Mouse (Mus musculus): ENCODE results near the gene Nubp1. TPM values are rescaled to one million over a fixed set of nuclear protein-coding genes. Genes with fewer than 3 reads are reported as not detected.

Gene Nubp1
- polyA plus RNA-seq, 1 experiment from 2014 or later = 54.1 TPM

- no peak overlapping the region for H3K4me3 ChIP-seq
- H3K27ac ChIP-seq = no peak overlapping the region
- 71% methylated on average over 3 of the region's 3 CpGs for WGBS
- no peaks in the 10 kb centered on the region for H3K9me3 ChIP-seq
- H3K36me3 ChIP-seq (replicated peaks) = no peaks in the 10 kb centered on the region
- no peak overlapping the region for H3K4me2 ChIP-seq
- no peak overlapping the region for H3K9ac ChIP-seq
- H3K27me3 ChIP-seq (replicated peaks) = no peaks in the 10 kb centered on the region
- ATAC-seq (replicated peaks) = no peak
- no peaks in the 10 kb centered on the region for H3K4me1 ChIP-seq
These were observed 27.2 kb upstream of the Nubp1 start for GRCm38 (mm10) chr16:10384544-10384943.

DNA sequence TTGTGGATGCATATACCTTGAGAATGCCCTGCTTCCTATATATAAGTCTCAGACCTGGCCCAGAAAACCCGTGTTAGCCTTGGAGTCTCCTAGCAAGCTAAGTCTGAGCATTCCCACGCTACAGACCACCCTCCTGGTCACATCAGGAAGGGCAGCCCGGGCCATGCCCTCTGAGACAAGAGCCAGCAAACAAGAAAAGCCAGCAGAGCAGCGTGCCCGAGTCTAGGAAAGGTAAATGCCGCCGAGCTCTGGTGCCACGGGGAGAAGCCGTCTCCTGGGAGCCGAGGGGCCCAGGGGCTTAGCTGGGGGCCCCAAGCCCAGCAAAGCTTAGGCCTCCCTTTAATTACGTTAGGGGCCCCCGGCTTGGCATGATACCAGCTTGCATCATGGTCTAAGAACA lies 26.5 kb upstream of the Nubp1 start:
- no peaks in the 10 kb centered on the region for H3K36me3 ChIP-seq (replicated peaks)
- no peak overlapping the region for H3K4me2 ChIP-seq
- ATAC-seq (replicated peaks) = no peak
- H3K4me1 ChIP-seq = no peaks in the 10 kb centered on the region
- H3K27ac ChIP-seq = no peak overlapping the region
- WGBS = 77% methylated on average over 12 of the region's 12 CpGs
- H3K9ac ChIP-seq = no peak overlapping the region
- no peak overlapping the region for H3K4me3 ChIP-seq
- H3K9me3 ChIP-seq = no peaks in the 10 kb centered on the region
- H3K27me3 ChIP-seq (replicated peaks) = no peaks in the 10 kb centered on the region

DNA sequence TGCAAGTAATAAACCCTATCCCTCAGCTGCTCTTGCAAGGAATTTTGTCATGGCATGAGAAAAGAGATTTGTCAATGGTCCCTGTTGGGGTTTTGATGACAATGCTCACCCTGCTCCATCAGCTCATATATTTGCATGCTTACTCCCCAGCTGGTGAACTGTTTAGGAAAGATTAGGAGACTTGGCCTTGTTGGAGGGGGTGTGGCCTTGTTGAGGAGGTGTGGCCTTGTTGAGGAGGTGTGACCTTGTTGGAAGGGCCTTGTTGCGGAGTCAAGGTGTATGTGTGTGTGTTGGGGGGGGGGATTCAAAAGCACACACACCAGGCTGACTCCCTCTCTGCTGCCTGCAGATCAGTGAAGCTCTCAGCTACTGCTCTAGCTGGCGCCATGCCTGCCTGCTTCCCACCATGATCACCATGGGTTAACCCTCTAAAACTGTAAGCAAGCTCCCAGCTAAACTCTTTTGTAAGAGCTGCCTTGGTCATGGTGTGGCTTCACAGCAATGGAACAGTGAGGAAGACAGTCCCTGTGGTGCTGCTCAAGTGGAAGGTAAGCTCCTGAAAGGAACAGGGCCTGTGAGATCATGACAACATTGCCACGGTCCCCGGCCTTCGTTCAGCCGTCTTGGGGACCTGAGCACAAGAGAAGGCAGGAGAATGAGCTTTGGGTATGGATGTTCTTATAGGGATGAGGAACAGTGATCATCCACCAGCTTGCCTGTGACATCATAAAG lies 22.9 kb upstream of the Nubp1 start:
- Histone ChIP-seq H3K4me1 (no peaks in the 10 kb centered on the region), H3K36me3 (replicated peaks) (no peaks in the 10 kb centered on the region), H3K27me3 (replicated peaks) (no peaks in the 10 kb centered on the region), H3K27ac (no peak overlapping the region), H3K9ac (no peak overlapping the region), H3K9me3 (no peaks in the 10 kb centered on the region), H3K4me3 (no peak overlapping the region), H3K4me2 (no peak overlapping the region)
- ATAC-seq (replicated peaks) = no peak
- WGBS = 91% methylated on average over 6 of the region's 6 CpGs

GRCm38 (mm10) chr16:10392587-10392986 lies 19.2 kb upstream of the Nubp1 start:
- no peaks in the 10 kb centered on the region for H3K36me3 ChIP-seq (replicated peaks)
- 89% methylated on average over 9 of the region's 9 CpGs for WGBS
- ATAC-seq (replicated peaks) = no peak
- peaks cover 9% of the 10 kb centered on the region; the same call in 1 of the 2 replicates for H3K4me1 ChIP-seq
- no peak overlapping the region for H3K9ac ChIP-seq
- no peaks in the 10 kb centered on the region for H3K9me3 ChIP-seq
- H3K27me3 ChIP-seq (replicated peaks) = no peaks in the 10 kb centered on the region; the same call in 1 of the 2 replicates
- no peak overlapping the region for H3K4me3 ChIP-seq
- no peak overlapping the region for H3K4me2 ChIP-seq
- no peak overlapping the region for H3K27ac ChIP-seq

GRCm38 (mm10) chr16:10394699-10395540 lies 16.8 kb upstream of the Nubp1 start, which contains the start of gene Tekt5:
Gene Tekt5, minus strand, starts transcription at chr16:10395490.
- 8% methylated on average over 37 of the region's 37 CpGs for WGBS
- H3K27ac ChIP-seq = 0 out of 2 replicates have a peak within 1 kb of the TSS, but pooled peaks have one; percentile 26

DNA sequence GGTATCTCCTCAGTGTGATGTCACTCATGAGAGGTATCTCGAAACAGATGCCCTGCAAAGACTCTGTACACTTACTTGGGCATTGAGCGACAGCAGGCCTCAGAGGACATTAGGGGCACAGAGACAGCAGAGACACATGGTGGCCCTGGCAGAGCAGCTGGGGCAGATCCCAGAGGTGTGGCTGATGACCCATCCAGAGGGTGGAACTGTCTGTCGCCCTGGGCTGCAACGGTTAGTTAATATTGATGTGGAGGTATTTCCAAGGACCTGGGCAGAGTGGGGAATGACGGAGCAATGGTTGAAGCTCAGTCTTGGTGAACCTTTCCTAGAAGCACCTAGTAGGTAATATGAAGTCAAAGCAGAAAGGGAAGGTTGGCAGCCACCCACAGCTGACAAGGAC lies 13.0 kb upstream of the Nubp1 start:
- Histone ChIP-seq H3K9ac (no peak overlapping the region), H3K27ac (no peak overlapping the region), H3K9me3 (no peaks in the 10 kb centered on the region), H3K4me1 (peaks cover 9% of the 10 kb centered on the region; the same call in 1 of the 2 replicates), H3K4me3 (no peak overlapping the region), H3K27me3 (replicated peaks) (no peaks in the 10 kb centered on the region; the same call in 1 of the 2 replicates), H3K36me3 (replicated peaks) (no peaks in the 10 kb centered on the region), H3K4me2 (no peak overlapping the region)
- 72% methylated on average over 5 of the region's 5 CpGs for WGBS
- no peak for ATAC-seq (replicated peaks)

More at GRCm38 (mm10) chr16:10394699-10395540, 16.8 kb upstream of the Nubp1 start, which contains the start of gene Tekt5:
- H3K27me3 ChIP-seq (replicated peaks) = no peaks in the 10 kb centered on the region; the same call in 1 of the 2 replicates
- peaks cover 9% of the 10 kb centered on the region; the same call in 1 of the 2 replicates for H3K4me1 ChIP-seq
- peak; percentile 76 for ATAC-seq (replicated peaks)
- H3K4me3 ChIP-seq = peak within 1 kb of the TSS; percentile 40
- H3K36me3 ChIP-seq (replicated peaks) = no peaks in the 10 kb centered on the region
- no peaks in the 10 kb centered on the region for H3K9me3 ChIP-seq
- H3K9ac ChIP-seq = peak within 1 kb of the TSS; percentile 32
- peak within 1 kb of the TSS; percentile 62 for H3K4me2 ChIP-seq

- Histone ChIP-seq H3K27ac (no peak overlapping the region), H3K36me3 (replicated peaks) (no peaks in the 10 kb centered on the region), H3K4me3 (no peak overlapping the region), H3K9ac (no peak overlapping the region), H3K4me2 (no peak overlapping the region), H3K9me3 (no peaks in the 10 kb centered on the region), H3K4me1 (peaks cover 9% of the 10 kb centered on the region; the same call in 1 of the 2 replicates), H3K27me3 (replicated peaks) (no peaks in the 10 kb centered on the region; the same call in 1 of the 2 replicates)
- WGBS = 32% methylated on average over 7 of the region's 7 CpGs
- ATAC-seq (replicated peaks) = 0 out of 2 replicates have a peak, but pooled peaks have one; percentile 33
These were observed 12.6 kb upstream of the Nubp1 start for GRCm38 (mm10) chr16:10399160-10399559.

GRCm38 (mm10) chr16:10415976-10416375 lies 4.2 kb downstream of the Nubp1 start:
- 72% methylated on average over 6 of the region's 6 CpGs for WGBS

GRCm38 (mm10) chr16:10416866-10417265 lies 5.1 kb downstream of the Nubp1 start:
- 88% methylated on average over 4 of the region's 4 CpGs for WGBS
- H3K4me3 ChIP-seq = no peak overlapping the region
- H3K27ac ChIP-seq = no peak overlapping the region
- no peak for ATAC-seq (replicated peaks)
- H3K9ac ChIP-seq = no peak overlapping the region
- H3K9me3 ChIP-seq = no peaks in the 10 kb centered on the region
- no peak overlapping the region for H3K4me2 ChIP-seq
- peaks cover 36% of the 10 kb centered on the region; the same call in 1 of the 2 replicates for H3K36me3 ChIP-seq (replicated peaks)
- no peaks in the 10 kb centered on the region for H3K27me3 ChIP-seq (replicated peaks)
- peaks cover 11% of the 10 kb centered on the region for H3K4me1 ChIP-seq

More at GRCm38 (mm10) chr16:10415976-10416375, 4.2 kb downstream of the Nubp1 start:
- H3K4me3 ChIP-seq = no peak overlapping the region
- H3K9me3 ChIP-seq = no peaks in the 10 kb centered on the region
- peaks cover 27% of the 10 kb centered on the region; the same call in 1 of the 2 replicates for H3K36me3 ChIP-seq (replicated peaks)
- H3K27ac ChIP-seq = no peak overlapping the region
- H3K4me1 ChIP-seq = peaks cover 15% of the 10 kb centered on the region
- no peaks in the 10 kb centered on the region for H3K27me3 ChIP-seq (replicated peaks)
- no peak overlapping the region for H3K4me2 ChIP-seq
- no peak for ATAC-seq (replicated peaks)
- no peak overlapping the region for H3K9ac ChIP-seq

GRCm38 (mm10) chr16:10417723-10418259 lies 6.0 kb downstream of the Nubp1 start:
- no peak for ATAC-seq (replicated peaks)
- WGBS = 94% methylated on average over 9 of the region's 9 CpGs
- peaks cover 42% of the 10 kb centered on the region; the same call in 1 of the 2 replicates for H3K36me3 ChIP-seq (replicated peaks)
- H3K27me3 ChIP-seq (replicated peaks) = no peaks in the 10 kb centered on the region
- H3K9ac ChIP-seq = no peak overlapping the region
- H3K9me3 ChIP-seq = no peaks in the 10 kb centered on the region
- H3K4me3 ChIP-seq = no peak overlapping the region
- H3K4me2 ChIP-seq = no peak overlapping the region
- no peak overlapping the region for H3K27ac ChIP-seq
- peaks cover 4% of the 10 kb centered on the region for H3K4me1 ChIP-seq

- H3K4me3 ChIP-seq = no peak overlapping the region
- H3K36me3 ChIP-seq (replicated peaks) = peaks cover 58% of the 10 kb centered on the region
- H3K9ac ChIP-seq = no peak overlapping the region
- H3K4me1 ChIP-seq = no peaks in the 10 kb centered on the region
- no peak overlapping the region for H3K4me2 ChIP-seq
- H3K27ac ChIP-seq = no peak overlapping the region
- ATAC-seq (replicated peaks) = no peak
- H3K9me3 ChIP-seq = no peaks in the 10 kb centered on the region
- no peaks in the 10 kb centered on the region for H3K27me3 ChIP-seq (replicated peaks)
- WGBS = 95% methylated on average over 9 of the region's 9 CpGs
These were observed 8.8 kb downstream of the Nubp1 start for GRCm38 (mm10) chr16:10420447-10421054.

Measured in midbrain, embryonic 15.5 days (tissue).